Mouse (Mus musculus) MEL (cell line): ENCODE measurements around the gene Duox2. TPM values are rescaled to one million over a fixed set of nuclear protein-coding genes. Genes with fewer than 3 reads are reported as not detected.

Experiments used
- DNase-seq: peaks from one replicate; pipeline ENCODE4 v3.0.0; 2011; ENCODE audit warnings: low read depth, low spot score
- H3K27ac ChIP-seq: 2 replicates; pipeline ENCODE4 v1.5.1; 2012; ENCODE audit warnings: low read depth, mild to moderate bottlenecking, control low read depth, low read length, moderate library complexity; ENCODE audit not compliant: control insufficient read depth
- H3K27me3 ChIP-seq, 2 experiments: fragments of 150-350 bp in 1 of 2; sonication (generic) in 1 of 2; 2 replicates each; pipeline ENCODE4 v1.6.1; 2012; ENCODE audit warnings: low read length in 2 of 2, mild to moderate bottlenecking in 2 of 2, improper control_type of control experiment in 1 of 2, moderate library complexity in 1 of 2; ENCODE audit not compliant: insufficient read depth in 2 of 2, control insufficient read depth in 1 of 2
- H3K36me3 ChIP-seq, 2 experiments: 2 replicates each; pipeline ENCODE4 v1.6.1; 2012 to 2014; ENCODE audit warnings: low read length in 2 of 2, improper control_type of control experiment in 1 of 2, inconsistent platforms in 1 of 2, mild to moderate bottlenecking in 1 of 2; ENCODE audit not compliant: insufficient read depth in 2 of 2, control insufficient read depth in 1 of 2
- H3K4me1 ChIP-seq, 2 experiments: fragments of 150-350 bp in 1 of 2; sonication (generic) in 1 of 2; 2 replicates each; pipeline ENCODE4 v1.6.1; 2012; ENCODE audit warnings: low read length in 2 of 2, improper control_type of control experiment in 1 of 2, mild to moderate bottlenecking in 1 of 2; ENCODE audit not compliant: insufficient read depth in 2 of 2, control insufficient read depth in 1 of 2
- H3K4me3 ChIP-seq, 2 experiments: fragments of 150-350 bp in 1 of 2; sonication (generic) in 1 of 2; 2 replicates each; pipeline ENCODE4 v1.5.1; 2012; ENCODE audit warnings: low read depth in 2 of 2, low read length in 2 of 2, mild to moderate bottlenecking in 2 of 2, moderate library complexity in 2 of 2, control low read depth in 1 of 2, improper control_type of control experiment in 1 of 2; ENCODE audit not compliant: control insufficient read depth in 1 of 2, insufficient read depth in 1 of 2
- H3K79me2 ChIP-seq: 2 replicates; pipeline ENCODE4 v1.6.1; 2012; ENCODE audit warnings: mild to moderate bottlenecking, low read length, moderate library complexity; ENCODE audit not compliant: control insufficient read depth, poor library complexity, insufficient read depth
- H3K9ac ChIP-seq: 2 replicates; pipeline ENCODE4 v1.6.1; 2012; ENCODE audit warnings: low read depth, mild to moderate bottlenecking, control low read depth, low read length, moderate library complexity; ENCODE audit not compliant: control insufficient read depth, poor library complexity, severe bottlenecking
- H3K9me3 ChIP-seq: fragments of 150-350 bp; sonication (generic); replicated peaks from 2 replicates; pipeline ENCODE4 v1.6.1; 2012; ENCODE audit warnings: mild to moderate bottlenecking, low read length, improper control_type of control experiment, moderate library complexity; ENCODE audit not compliant: insufficient read depth
- BHLHE40 ChIP-seq: IDR thresholded peaks from 2 replicates; pipeline ENCODE4 v1.6.1; 2012; ENCODE audit warnings: low read depth, mild to moderate bottlenecking, inconsistent platforms, low read length, improper control_type of control experiment, borderline replicate concordance
- CHD2 ChIP-seq: IDR thresholded peaks from 2 replicates; pipeline ENCODE4 v1.6.1; 2011; ENCODE audit warnings: low read length, improper control_type of control experiment
- CTCF ChIP-seq, 3 experiments: IDR thresholded peaks in 2 of 3; conservative IDR thresholded peaks in 1 of 3; 2 replicates each; pipeline ENCODE4 v1.5.1; 2011 to 2012; ENCODE audit warnings: low read length in 3 of 3, low read depth in 2 of 3, mild to moderate bottlenecking in 2 of 3, improper control_type of control experiment in 1 of 3, inconsistent platforms in 1 of 3, mixed read lengths in 1 of 3, moderate library complexity in 1 of 3; ENCODE audit not compliant: control insufficient read depth in 1 of 3, insufficient read depth in 1 of 3, poor library complexity in 1 of 3, severe bottlenecking in 1 of 3
- EP300 ChIP-seq, 2 experiments: IDR thresholded peaks; 2 replicates each; pipeline ENCODE4 v1.6.1; 2011; ENCODE audit warnings: improper control_type of control experiment in 2 of 2, low read length in 2 of 2, low read depth in 1 of 2, mild to moderate bottlenecking in 1 of 2
- GABPA ChIP-seq: IDR thresholded peaks from 2 replicates; pipeline ENCODE4 v1.6.1; 2012; ENCODE audit warnings: low read depth, mild to moderate bottlenecking, inconsistent platforms, low read length, improper control_type of control experiment, moderate library complexity
- GATA1 ChIP-seq: IDR thresholded peaks from 2 replicates; pipeline ENCODE4 v1.6.1; 2011; ENCODE audit warnings: low read depth, low read length, improper control_type of control experiment
- KAT2A ChIP-seq: conservative IDR thresholded peaks from 2 replicates; pipeline ENCODE4 v1.6.1; 2012; ENCODE audit warnings: low read depth, low read length, improper control_type of control experiment, inconsistent platforms
- MAX ChIP-seq: IDR thresholded peaks from 2 replicates; pipeline ENCODE4 v1.6.1; 2011; ENCODE audit warnings: low read length, improper control_type of control experiment
- MAZ ChIP-seq: IDR thresholded peaks from 2 replicates; pipeline ENCODE4 v1.6.1; 2012; ENCODE audit warnings: low read depth, mild to moderate bottlenecking, inconsistent platforms, low read length, improper control_type of control experiment
- MEF2A ChIP-seq: IDR thresholded peaks from 2 replicates; pipeline ENCODE4 v1.6.1; 2014; ENCODE audit warnings: low read depth, mild to moderate bottlenecking, inconsistent platforms, low read length, improper control_type of control experiment; ENCODE audit not compliant: poor library complexity, insufficient replicate concordance, severe bottlenecking; ENCODE audit errors: extremely low read depth
- MXI1 ChIP-seq: IDR thresholded peaks from 2 replicates; pipeline ENCODE4 v1.6.1; 2011; ENCODE audit warnings: mild to moderate bottlenecking, low read depth, low read length, improper control_type of control experiment
- MYB ChIP-seq: IDR thresholded peaks from 2 replicates; pipeline ENCODE4 v1.6.1; 2011; ENCODE audit warnings: mild to moderate bottlenecking, low read depth, low read length, improper control_type of control experiment
- NRF1 ChIP-seq: IDR thresholded peaks from 2 replicates; pipeline ENCODE4 v1.6.1; 2014; ENCODE audit warnings: low read depth, mild to moderate bottlenecking, inconsistent platforms, low read length, improper control_type of control experiment, moderate library complexity; ENCODE audit not compliant: poor library complexity, insufficient read depth, severe bottlenecking
- POLR2AphosphoS2 ChIP-seq: IDR thresholded peaks from 2 replicates; pipeline ENCODE4 v1.6.1; 2011; ENCODE audit warnings: low read length, improper control_type of control experiment
- POLR2AphosphoS5 ChIP-seq: IDR thresholded peaks from 2 replicates; pipeline ENCODE4 v1.6.1; 2012; ENCODE audit warnings: low read depth, borderline replicate concordance, mild to moderate bottlenecking, inconsistent platforms, low read length, moderate library complexity, mixed read lengths
- SMC3 ChIP-seq: IDR thresholded peaks from 2 replicates; pipeline ENCODE4 v1.6.1; 2011; ENCODE audit warnings: low read depth, low read length, improper control_type of control experiment
- TAL1 ChIP-seq: IDR thresholded peaks from 2 replicates; pipeline ENCODE4 v1.6.1; 2012; ENCODE audit warnings: mild to moderate bottlenecking, inconsistent platforms, low read length, moderate library complexity, mixed read lengths
- TBP ChIP-seq: IDR thresholded peaks from 2 replicates; pipeline ENCODE4 v1.8.0; 2011; ENCODE audit warnings: low read depth, low read length, improper control_type of control experiment
- TCF12 ChIP-seq: IDR thresholded peaks from 2 replicates; pipeline ENCODE4 v1.6.1; 2014; ENCODE audit warnings: low read depth, mild to moderate bottlenecking, inconsistent platforms, low read length, improper control_type of control experiment, moderate library complexity
- UBTF ChIP-seq: IDR thresholded peaks from 2 replicates; pipeline ENCODE4 v1.6.1; 2012; ENCODE audit warnings: low read depth, mild to moderate bottlenecking, inconsistent platforms, low read length, improper control_type of control experiment, moderate library complexity, borderline replicate concordance; ENCODE audit not compliant: insufficient read depth
- USF1 ChIP-seq: IDR thresholded peaks from 2 replicates; pipeline ENCODE4 v1.6.1; 2014; ENCODE audit warnings: low read depth, mild to moderate bottlenecking, inconsistent platforms, low read length, improper control_type of control experiment, moderate library complexity
- ZC3H11A ChIP-seq: IDR thresholded peaks from 2 replicates; pipeline ENCODE4 v1.6.1; 2012; ENCODE audit warnings: low read depth, mild to moderate bottlenecking, inconsistent platforms, low read length, improper control_type of control experiment
- ZNF384 ChIP-seq: IDR thresholded peaks from 2 replicates; pipeline ENCODE4 v1.6.1; 2012; ENCODE audit warnings: low read depth, mild to moderate bottlenecking, inconsistent platforms, low read length, improper control_type of control experiment
- polyA plus RNA-seq, 2 experiments: library from polyadenylated mRNA; stranded (reverse) in 1 of 2; unstranded in 1 of 2; fragments of >175 nt in 1 of 2; fragments of >200 nt in 1 of 2; gene quantifications; 2 replicates each; pipeline versions ENCODE4 v1.2.1 to v1.2.4; 2012; ENCODE audit warnings: low replicate concordance in 2 of 2, low read depth in 1 of 2; ENCODE audit not compliant: insufficient read length in 2 of 2, insufficient read depth in 1 of 2, missing spikeins in 1 of 2
- total RNA-seq: library from RNA; depleted of rRNA; stranded (reverse); fragments of 300-350 nt; gene quantifications from 2 replicates; pipeline ENCODE4 v1.2.3, GENCODE M21; 2012

Gene Duox2
- total and polyA plus RNA-seq, 3 experiments = not detected

DNA sequence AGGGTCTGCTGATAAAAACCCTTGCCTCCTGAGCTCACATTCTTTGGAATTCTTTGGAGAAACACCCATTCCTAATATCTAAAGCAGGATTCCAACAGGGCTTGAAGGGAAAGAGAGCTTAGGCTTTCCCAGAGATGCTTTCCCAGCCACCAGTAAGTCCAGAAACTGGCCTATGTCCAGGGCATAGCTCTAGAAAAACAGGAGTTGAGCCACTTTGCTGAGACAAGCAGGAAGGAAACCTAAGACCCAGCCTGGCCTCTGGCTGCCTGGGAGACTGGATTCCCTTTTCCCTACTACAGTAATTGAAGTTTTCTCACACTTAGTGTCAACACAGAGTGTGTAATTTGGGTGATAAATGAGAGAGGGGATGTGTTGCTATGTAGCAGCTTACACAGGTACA is 61.9 kb downstream of the Duox2 start:
- Histone ChIP-seq H3K9me3 (no peaks in the 10 kb centered on the region), H3K27ac (no peak overlapping the region), H3K36me3 (peaks cover 0 to 22% of the 10 kb centered on the region in 2 experiments; a peak in 2 of 4 replicates), H3K4me3 (no peak overlapping the region), H3K79me2 (peaks cover 9% of the 10 kb centered on the region), H3K27me3 (no peaks in the 10 kb centered on the region), H3K4me1 (peaks cover 6 to 15% of the 10 kb centered on the region in 2 experiments), H3K9ac (no peak overlapping the region)
- no peak for DNase-seq
- no peak for TF ChIP-seq BHLHE40
- TF ChIP-seq UBTF = no peak
- no peak for TF ChIP-seq TCF12
- TF ChIP-seq USF1 = no peak
- no peak for TF ChIP-seq MEF2A
- TF ChIP-seq TAL1 = no peak
- no peak for TF ChIP-seq KAT2A

DNA sequence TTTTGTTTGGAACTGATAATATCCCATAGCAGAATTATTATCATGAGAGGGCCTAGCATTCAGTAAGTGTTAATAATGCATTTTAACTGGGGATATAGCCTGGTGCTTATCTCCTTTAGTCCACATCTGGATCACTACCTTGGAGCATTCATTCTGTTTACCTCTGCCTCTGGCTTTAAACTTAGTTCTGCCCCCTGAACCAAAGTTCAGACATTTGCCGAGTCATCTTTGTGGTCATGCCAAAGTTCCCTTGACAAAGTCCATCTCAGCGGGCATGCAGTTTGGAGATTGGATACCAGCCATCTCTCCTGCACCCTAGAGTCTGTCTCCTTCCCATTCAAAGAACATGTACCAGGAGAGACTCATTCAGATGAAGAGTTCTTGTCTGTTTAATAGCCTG is 62.8 kb downstream of the Duox2 start:
- H3K27ac ChIP-seq = peak overlapping the region; percentile 82
- H3K9ac ChIP-seq = peak overlapping the region; percentile 86
- peaks cover 0 to 22% of the 10 kb centered on the region in 2 experiments; a peak in 2 of 4 replicates for H3K36me3 ChIP-seq
- H3K4me1 ChIP-seq = peaks cover 6 to 15% of the 10 kb centered on the region in 2 experiments
- H3K4me3 ChIP-seq = peak overlapping the region; percentile 68 to 86
- DNase-seq = peak; percentile 47
- 0 out of 2 replicates have a peak, but pooled peaks have one; percentile 3 for TF ChIP-seq USF1
- TF ChIP-seq POLR2AphosphoS5 = no peak
- peak; percentile 4; the same call in 1 of the 2 replicates for TF ChIP-seq TBP
- TF ChIP-seq GABPA = 0 out of 2 replicates have a peak, but pooled peaks have one; percentile 4
- no peaks in the 10 kb centered on the region for H3K9me3 ChIP-seq
- no peaks in the 10 kb centered on the region for H3K27me3 ChIP-seq
- H3K79me2 ChIP-seq = peaks cover 9% of the 10 kb centered on the region

DNA sequence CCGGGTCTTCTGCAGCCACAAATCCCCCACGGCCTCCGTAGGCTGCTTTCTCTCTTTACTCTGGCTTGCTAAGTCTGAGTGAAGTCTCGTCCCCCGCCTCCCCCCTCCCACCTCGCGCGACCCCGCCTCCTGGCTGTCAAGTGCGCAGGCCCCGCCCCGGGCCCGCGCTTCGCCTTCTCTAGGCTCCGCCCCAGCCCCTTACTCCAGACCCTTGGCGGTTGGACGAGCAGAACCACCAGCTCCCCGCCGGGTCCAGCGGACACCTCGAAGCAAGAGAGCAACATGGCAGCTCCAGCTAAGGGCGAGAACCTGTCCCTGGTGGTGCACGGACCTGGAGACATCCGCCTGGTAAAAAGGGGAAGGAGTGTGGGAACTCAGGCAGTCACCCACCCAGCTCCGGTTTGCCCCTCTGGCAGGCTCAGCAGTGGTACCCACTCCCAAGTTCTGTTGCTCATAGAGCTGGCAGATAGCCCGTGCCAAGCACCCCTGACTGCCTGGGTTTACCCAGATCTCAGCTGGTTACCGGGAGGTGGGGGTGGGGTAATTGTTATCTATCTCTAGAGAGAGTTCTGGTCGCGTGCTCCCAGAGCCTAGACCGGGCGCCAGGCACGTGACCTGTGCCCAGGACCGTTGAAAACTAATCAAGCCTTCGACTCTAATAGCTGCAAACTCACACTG is 63.5 kb downstream of the Duox2 start, which contains the start of gene Sord:
TSS of gene Sord (plus strand) at position 139 of the 678 bp plus-strand sequence.
- H3K9me3 ChIP-seq = no peaks in the 10 kb centered on the region
- peaks cover 9% of the 10 kb centered on the region for H3K79me2 ChIP-seq
- no peaks in the 10 kb centered on the region for H3K27me3 ChIP-seq
- H3K9ac ChIP-seq = peak within 1 kb of the TSS; percentile 86
- peak; percentile 88 for DNase-seq
- H3K4me3 ChIP-seq = peak within 1 kb of the TSS; percentile 68 to 86
- peaks cover 0 to 20% of the 10 kb centered on the region in 2 experiments; a peak in 2 of 4 replicates for H3K36me3 ChIP-seq
- H3K27ac ChIP-seq = peak within 1 kb of the TSS; percentile 82
- peaks cover 6 to 15% of the 10 kb centered on the region in 2 experiments for H3K4me1 ChIP-seq
- TF ChIP-seq MAZ = peak; percentile 76
- peak; percentile 49; the same call in 1 of the 2 replicates for TF ChIP-seq MYB
- peak; percentile 44; the same call in 1 of the 2 replicates for TF ChIP-seq CHD2
- no peak for TF ChIP-seq CTCF (IDR thresholded peaks at IDR 0.05 in 2 of 3, conservative IDR thresholded peaks at IDR 0.05 in 1 of 3; ENCODE audit: control insufficient read depth in 1 of 3, insufficient read depth in 1 of 3, low read depth in 2 of 3, low read length in 3 of 3, poor library complexity in 1 of 3, severe bottlenecking in 1 of 3)
- peak; percentile 59 to 72 for TF ChIP-seq EP300 (IDR thresholded peaks at IDR 0.05; ENCODE audit: low read depth in 1 of 2, low read length in 2 of 2)
- TF ChIP-seq GABPA = no peak
- 0 out of 2 replicates have a peak, but pooled peaks have one; percentile 7 for TF ChIP-seq SMC3
- peak; percentile 92 for TF ChIP-seq MXI1
- TF ChIP-seq MEF2A = no peak; the same call in 1 of the 2 replicates
- TF ChIP-seq GATA1 = peak; percentile 69
- peak; percentile 34; the same call in 1 of the 2 replicates for TF ChIP-seq KAT2A
- no peak for TF ChIP-seq ZC3H11A
- peak; percentile 96 for TF ChIP-seq MAX
- TF ChIP-seq TCF12 = peak; percentile 49; the same call in 1 of the 2 replicates
- no peak for TF ChIP-seq UBTF
- no peak; the same call in 1 of the 2 replicates for TF ChIP-seq POLR2AphosphoS2
- peak; percentile 41; the same call in 1 of the 2 replicates for TF ChIP-seq NRF1
- TF ChIP-seq ZNF384 = no peak
